Mouse (Mus musculus) thymus, adult 2 months (tissue): ENCODE results near the gene Cryzl2. TPM values are rescaled to one million over a fixed set of nuclear protein-coding genes. Genes with fewer than 3 reads are reported as not detected.

Experiments used
- DNase-seq: peaks from one replicate; pipeline ENCODE4 v3.0.0; 2021
- H3K27ac ChIP-seq: fragments of 200-500 bp; 2 replicates; pipeline ENCODE4 v1.5.1; 2012; ENCODE audit warnings: low read length, control low read depth; ENCODE audit not compliant: control insufficient read depth, insufficient read depth
- H3K27me3 ChIP-seq: fragments of 200-500 bp; 2 replicates; pipeline ENCODE4 v1.6.1; 2012; ENCODE audit warnings: mild to moderate bottlenecking, low read length, moderate library complexity, mixed read lengths; ENCODE audit not compliant: control insufficient read depth, insufficient read depth
- H3K36me3 ChIP-seq: fragments of 200-500 bp; 2 replicates; pipeline ENCODE4 v1.6.1; 2012; ENCODE audit warnings: mild to moderate bottlenecking, low read length, moderate library complexity; ENCODE audit not compliant: control insufficient read depth, insufficient read depth
- H3K4me1 ChIP-seq: fragments of 200-500 bp; replicated peaks from 2 replicates; pipeline ENCODE4 v1.6.1; 2012; ENCODE audit warnings: low read length; ENCODE audit not compliant: control insufficient read depth, insufficient read depth
- H3K4me3 ChIP-seq: fragments of 200-500 bp; 2 replicates; pipeline ENCODE4 v1.5.1; 2012; ENCODE audit warnings: mild to moderate bottlenecking, low read length, control low read depth, moderate library complexity; ENCODE audit not compliant: control insufficient read depth, insufficient read depth
- CTCF ChIP-seq: fragments of 200-500 bp; IDR thresholded peaks from 2 replicates; pipeline ENCODE4 v1.5.1; 2012; ENCODE audit warnings: mild to moderate bottlenecking, control low read depth, low read length, moderate library complexity, borderline replicate concordance; ENCODE audit not compliant: control insufficient read depth, poor library complexity, insufficient read depth; ENCODE audit errors: extremely low read depth
- POLR2A ChIP-seq: fragments of 200-500 bp; IDR thresholded peaks from 2 replicates; pipeline ENCODE4 v1.6.1; 2012; ENCODE audit warnings: mild to moderate bottlenecking, low read length, control low read depth, moderate library complexity; ENCODE audit not compliant: control insufficient read depth, poor library complexity, insufficient read depth; ENCODE audit errors: extremely low read depth
- WGBS: fragments of 180-500 bp; shearing (Covaris S2); methylation state at CpG from one replicate; pipeline ENCODE4 v1.1.7; 2018; 5-methylcytosine and 5-hydroxymethylcytosine counted together
- polyA plus RNA-seq: library from polyadenylated mRNA; depleted of rRNA; stranded (reverse); fragments of >200 nt; gene quantifications from 2 replicates; pipeline ENCODE4 v1.2.3, GENCODE M21; 2012

Cryzl2 gene
- polyA plus RNA-seq, 1 experiment: 8.4 TPM

GRCm38 (mm10) chr1:157415771-157416170 is 42.6 kb upstream of the Cryzl2 start:
- Histone ChIP-seq H3K36me3 (no peaks in the 10 kb centered on the region), H3K27ac (no peak overlapping the region), H3K4me3 (no peak overlapping the region), H3K27me3 (peaks cover 11% of the 10 kb centered on the region), H3K4me1 (peaks cover 10% of the 10 kb centered on the region)
- DNase-seq: no peak
- 85% methylated on average over 3 of the region's 3 CpGs for WGBS
- TF ChIP-seq POLR2A: no peak
- TF ChIP-seq CTCF: no peak

GRCm38 (mm10) chr1:157416628-157417027 is 41.7 kb upstream of the Cryzl2 start:
- H3K36me3 ChIP-seq: no peaks in the 10 kb centered on the region
- no peak for DNase-seq
- no peak overlapping the region for H3K4me3 ChIP-seq
- WGBS: 96% methylated on average over 2 of the region's 2 CpGs
- no peak overlapping the region for H3K27ac ChIP-seq
- peaks cover 8% of the 10 kb centered on the region for H3K4me1 ChIP-seq
- TF ChIP-seq POLR2A (no peak), CTCF (no peak)
- peaks cover 7% of the 10 kb centered on the region for H3K27me3 ChIP-seq

- no peak for TF ChIP-seq CTCF
- TF ChIP-seq POLR2A: no peak
- WGBS: 51% methylated on average over 3 of the region's 3 CpGs
- H3K27me3 ChIP-seq: no peaks in the 10 kb centered on the region
- H3K27ac ChIP-seq: no peak overlapping the region
- no peak for DNase-seq
- H3K36me3 ChIP-seq: no peaks in the 10 kb centered on the region
- H3K4me1 ChIP-seq: peaks cover 4% of the 10 kb centered on the region; the same call in 1 of the 2 replicates
- H3K4me3 ChIP-seq: no peak overlapping the region
These were observed 41.0 kb upstream of the Cryzl2 start for GRCm38 (mm10) chr1:157417414-157417813.

- 85% methylated on average over 7 of the region's 7 CpGs for WGBS
- H3K36me3 ChIP-seq: no peaks in the 10 kb centered on the region
- H3K4me3 ChIP-seq: no peak overlapping the region
- no peak for TF ChIP-seq POLR2A
- H3K27me3 ChIP-seq: no peaks in the 10 kb centered on the region
- peaks cover 1% of the 10 kb centered on the region; the same call in 1 of the 2 replicates for H3K4me1 ChIP-seq
- no peak overlapping the region for H3K27ac ChIP-seq
- DNase-seq: no peak
These were observed 40.5 kb upstream of the Cryzl2 start for GRCm38 (mm10) chr1:157417861-157418260.

GRCm38 (mm10) chr1:157425741-157426427 is 32.5 kb upstream of the Cryzl2 start:
- TF ChIP-seq POLR2A (no peak), CTCF (no peak)
- 4% methylated on average over 8 of the region's 8 CpGs for WGBS
- H3K27me3 ChIP-seq: no peaks in the 10 kb centered on the region
- no peak overlapping the region for H3K4me3 ChIP-seq
- H3K4me1 ChIP-seq: peaks cover 4% of the 10 kb centered on the region; the same call in 1 of the 2 replicates
- DNase-seq: no peak
- H3K27ac ChIP-seq: no peak overlapping the region
- no peaks in the 10 kb centered on the region for H3K36me3 ChIP-seq

- WGBS: 72% methylated on average over 1 of the region's 1 CpGs
- no peak overlapping the region for H3K4me3 ChIP-seq
- TF ChIP-seq POLR2A (no peak), CTCF (no peak)
These were observed 31.4 kb upstream of the Cryzl2 start for GRCm38 (mm10) chr1:157426933-157427332.

GRCm38 (mm10) chr1:157427604-157428003 is 30.8 kb upstream of the Cryzl2 start:
- Histone ChIP-seq H3K4me1 (peaks cover 4% of the 10 kb centered on the region; the same call in 1 of the 2 replicates), H3K27me3 (no peaks in the 10 kb centered on the region), H3K4me3 (no peak overlapping the region), H3K27ac (no peak overlapping the region), H3K36me3 (no peaks in the 10 kb centered on the region)
- no peak for DNase-seq
- 96% methylated on average over 4 of the region's 4 CpGs for WGBS
- TF ChIP-seq CTCF (no peak), POLR2A (no peak)

More at GRCm38 (mm10) chr1:157426933-157427332, 31.4 kb upstream of the Cryzl2 start:
- no peak overlapping the region for H3K27ac ChIP-seq
- no peak for DNase-seq
- H3K36me3 ChIP-seq: no peaks in the 10 kb centered on the region
- H3K27me3 ChIP-seq: no peaks in the 10 kb centered on the region
- H3K4me1 ChIP-seq: peaks cover 4% of the 10 kb centered on the region; the same call in 1 of the 2 replicates
